Mouse (Mus musculus) mouse trophoblast stem cell (cell line): Measurements from ENCODE around the gene Chst15.

Source experiments
- in situ Hi-C, 2 experiments: fragments of 300-500 bp; cut with MseI, MboI; formaldehyde crosslinking; loops; 2 replicates in 1 of 2; 3 replicates in 1 of 2; pipeline ENCODE4 v1.15.1; 2025

Gene Chst15

GRCm38 (mm10) chr7:132336781-132337180 is 19.8 kb upstream of the Chst15 start:
- in situ Hi-C loops: no loop called here

GRCm38 (mm10) chr7:132335367-132335766 is 18.3 kb upstream of the Chst15 start:
- in situ Hi-C loops: no loop called here

- in situ Hi-C loops: no loop called here
These were observed 16.1 kb upstream of the Chst15 start for GRCm38 (mm10) chr7:132333078-132333477.

GRCm38 (mm10) chr7:132332176-132332575 is 15.1 kb upstream of the Chst15 start:
- in situ Hi-C loops: no loop called here

- in situ Hi-C loops: no loop called here
These were observed 13.2 kb upstream of the Chst15 start for GRCm38 (mm10) chr7:132330179-132330578.

- in situ Hi-C loops: no loop called here
These were observed 11.6 kb upstream of the Chst15 start for GRCm38 (mm10) chr7:132328648-132329047.

- in situ Hi-C loops: no loop called here
These were observed 8.7 kb upstream of the Chst15 start for GRCm38 (mm10) chr7:132325549-132326331.

GRCm38 (mm10) chr7:132323430-132323829 is 6.4 kb upstream of the Chst15 start:
- in situ Hi-C loops: no loop called here

- in situ Hi-C loops: no loop called here
These were observed 4.4 kb upstream of the Chst15 start for GRCm38 (mm10) chr7:132321392-132321958.

GRCm38 (mm10) chr7:132316101-132317035 is 660 bp downstream of the Chst15 start:
- in situ Hi-C loops: loop anchor here in 1 of 2 experiments (10.0 kb wide), 1 partner anchor 158 kb away; no protein-coding TSS in a partner anchor

- in situ Hi-C loops: loop anchor here in 1 of 2 experiments (10.0 kb wide), 1 partner anchor 159 kb away; no protein-coding TSS in a partner anchor
These were observed 1.6 kb downstream of the Chst15 start for GRCm38 (mm10) chr7:132315149-132316091.

- in situ Hi-C loops: loop anchor here in 1 of 2 experiments (10.0 kb wide), 1 partner anchor 162 kb away; no protein-coding TSS in a partner anchor
These were observed 4.6 kb downstream of the Chst15 start for GRCm38 (mm10) chr7:132312396-132312795.

GRCm38 (mm10) chr7:132308537-132309191 is 8.4 kb downstream of the Chst15 start:
- in situ Hi-C loops: no loop called here

- in situ Hi-C loops: no loop called here
These were observed 9.2 kb downstream of the Chst15 start for GRCm38 (mm10) chr7:132307722-132308271.

GRCm38 (mm10) chr7:132306671-132307412 is 10.2 kb downstream of the Chst15 start:
- in situ Hi-C loops: no loop called here

- in situ Hi-C loops: no loop called here
These were observed 11.3 kb downstream of the Chst15 start for GRCm38 (mm10) chr7:132305492-132306375.

- in situ Hi-C loops: no loop called here
These were observed 12.5 kb downstream of the Chst15 start for GRCm38 (mm10) chr7:132304424-132305085.

- in situ Hi-C loops: no loop called here
These were observed 13.0 kb downstream of the Chst15 start for GRCm38 (mm10) chr7:132303988-132304387.
